Mouse (Mus musculus) cortical plate, adult 2 months (tissue): ENCODE measurements around the gene Gmps.

ENCODE experiments used
- CTCF ChIP-seq: fragments of 200-500 bp; IDR thresholded peaks from 2 replicates; pipeline ENCODE4 v1.5.1; 2011; ENCODE audit warnings: mild to moderate bottlenecking, control low read depth, low read length; ENCODE audit not compliant: insufficient read depth; ENCODE audit errors: extremely low read depth
- POLR2A ChIP-seq: fragments of 200-500 bp; IDR thresholded peaks from 2 replicates; pipeline ENCODE4 v1.6.1; 2011; ENCODE audit warnings: mild to moderate bottlenecking, low read length, control low read depth; ENCODE audit not compliant: insufficient read depth; ENCODE audit errors: extremely low read depth

GRCm38 (mm10) chr3:63975955-63976908, at the start of gene Gmps:
- no peak for TF ChIP-seq CTCF
- TF ChIP-seq POLR2A, result peak; percentile 86
